Mouse (Mus musculus) midbrain, embryonic 11.5 days (tissue): Measurements from ENCODE around the gene D930007J09Rik. TPM values are rescaled to one million over a fixed set of nuclear protein-coding genes. Genes with fewer than 3 reads are reported as not detected.

Source experiments
- ATAC-seq: fragments of 200-750 bp; cut with Nextera tagmentation; 2 replicates; pipeline ENCODE4 v1.8.0; 2017; ENCODE audit warnings: moderate TSS enrichment, moderate library complexity; ENCODE audit not compliant: low FRiP score
- DNase-seq: peaks from one replicate; pipeline ENCODE4 v3.0.0; 2015; ENCODE audit warnings: low spot score; ENCODE audit errors: missing footprints
- H3K27ac ChIP-seq: fragments of 300-500 bp; sonication (generic); 2 replicates; pipeline ENCODE4 v1.5.1; 2014; ENCODE audit warnings: low read depth, low read length
- H3K27me3 ChIP-seq: fragments of 300-500 bp; sonication (generic); 2 replicates; pipeline ENCODE4 v1.6.1; 2014; ENCODE audit warnings: mild to moderate bottlenecking, low read length, moderate library complexity, mixed read lengths; ENCODE audit not compliant: control insufficient read depth, insufficient read depth
- H3K36me3 ChIP-seq: fragments of 300-500 bp; sonication (generic); 2 replicates; pipeline ENCODE4 v1.6.1; 2014; ENCODE audit warnings: mild to moderate bottlenecking, low read length, moderate library complexity, mixed read lengths; ENCODE audit not compliant: control insufficient read depth, insufficient read depth
- H3K4me1 ChIP-seq: fragments of 300-500 bp; sonication (generic); 2 replicates; pipeline ENCODE4 v1.6.1; 2014; ENCODE audit warnings: low read length; ENCODE audit not compliant: control insufficient read depth, insufficient read depth
- H3K4me2 ChIP-seq: fragments of 300-500 bp; sonication (generic); 2 replicates; pipeline ENCODE4 v1.6.1; 2014; ENCODE audit warnings: mild to moderate bottlenecking, moderate library complexity
- H3K4me3 ChIP-seq: fragments of 300-500 bp; sonication (generic); 2 replicates; pipeline ENCODE4 v1.5.1; 2014; ENCODE audit warnings: low read depth, low read length
- H3K9ac ChIP-seq: fragments of 300-500 bp; sonication (generic); 2 replicates; pipeline ENCODE4 v1.6.1; 2014; ENCODE audit warnings: low read length
- H3K9me3 ChIP-seq: fragments of 300-500 bp; sonication (generic); 2 replicates; pipeline ENCODE4 v1.6.1; 2016; ENCODE audit warnings: low read length; ENCODE audit not compliant: control insufficient read depth
- WGBS: fragments of 180-500 bp; shearing (Covaris S2); extraction: QIAGEN DNeasy Blood & Tissue Kit; methylation state at CpG from one replicate; pipeline ENCODE4 v1.1.7; 2014; 5-methylcytosine and 5-hydroxymethylcytosine counted together
- polyA plus RNA-seq: library from polyadenylated mRNA; unstranded; fragments of >200 nt; fragmentation: Nextera tagmentation; extraction: Ambion mirVana; gene quantifications from 2 replicates; pipeline ENCODE4 v1.2.1, GENCODE M21; 2014

Gene D930007J09Rik
- polyA plus RNA-seq, 1 experiment from 2014 or later = not detected

- H3K4me2 ChIP-seq = no peak overlapping the region
Measured at GRCm38 (mm10) chr13:32824377-32825330, 22.0 kb upstream of the D930007J09Rik start.

GRCm38 (mm10) chr13:32823126-32823525 is 20.5 kb upstream of the D930007J09Rik start:
- 89% methylated on average over 6 of the region's 6 CpGs for WGBS
- DNase-seq = no peak
- H3K4me1 ChIP-seq = no peaks in the 10 kb centered on the region
- no peak overlapping the region for H3K9ac ChIP-seq
- no peak overlapping the region for H3K4me3 ChIP-seq
- no peak overlapping the region for H3K27ac ChIP-seq
- no peak overlapping the region for H3K4me2 ChIP-seq
- ATAC-seq = no peak
- H3K9me3 ChIP-seq = no peaks in the 10 kb centered on the region
- peaks cover 5% of the 10 kb centered on the region; the same call in 1 of the 2 replicates for H3K36me3 ChIP-seq
- H3K27me3 ChIP-seq = no peaks in the 10 kb centered on the region

More at GRCm38 (mm10) chr13:32824377-32825330, 22.0 kb upstream of the D930007J09Rik start:
- Histone ChIP-seq H3K9ac (no peak overlapping the region), H3K27me3 (no peaks in the 10 kb centered on the region), H3K27ac (no peak overlapping the region), H3K4me3 (no peak overlapping the region), H3K36me3 (peaks cover 4% of the 10 kb centered on the region; the same call in 1 of the 2 replicates), H3K4me1 (no peaks in the 10 kb centered on the region), H3K9me3 (no peaks in the 10 kb centered on the region)
- ATAC-seq = no peak
- DNase-seq = no peak
- WGBS = 85% methylated on average over 6 of the region's 6 CpGs

- H3K36me3 ChIP-seq = peaks cover 7% of the 10 kb centered on the region; the same call in 1 of the 2 replicates
- H3K4me3 ChIP-seq = no peak overlapping the region
- ATAC-seq (no peak), DNase-seq (no peak)
- H3K27ac ChIP-seq = no peak overlapping the region
- H3K27me3 ChIP-seq = no peaks in the 10 kb centered on the region
- no peak overlapping the region for H3K9ac ChIP-seq
- H3K9me3 ChIP-seq = no peaks in the 10 kb centered on the region
- no peak overlapping the region for H3K4me2 ChIP-seq
- no peaks in the 10 kb centered on the region for H3K4me1 ChIP-seq
- 92% methylated on average over 4 of the region's 4 CpGs for WGBS
Measured at GRCm38 (mm10) chr13:32821671-32822070, 19.0 kb upstream of the D930007J09Rik start.

GRCm38 (mm10) chr13:32819926-32820325 is 17.3 kb upstream of the D930007J09Rik start:
- no peaks in the 10 kb centered on the region for H3K4me1 ChIP-seq
- H3K4me3 ChIP-seq = no peak overlapping the region
- no peak for DNase-seq
- no peaks in the 10 kb centered on the region for H3K27me3 ChIP-seq
- no peak overlapping the region for H3K27ac ChIP-seq
- no peaks in the 10 kb centered on the region for H3K9me3 ChIP-seq
- ATAC-seq = no peak
- peaks cover 7% of the 10 kb centered on the region; the same call in 1 of the 2 replicates for H3K36me3 ChIP-seq
- H3K9ac ChIP-seq = no peak overlapping the region
- WGBS = 92% methylated on average over 5 of the region's 5 CpGs
- H3K4me2 ChIP-seq = no peak overlapping the region

- DNase-seq (no peak), ATAC-seq (no peak)
- no peak overlapping the region for H3K4me2 ChIP-seq
- peaks cover 9% of the 10 kb centered on the region for H3K36me3 ChIP-seq
- H3K9ac ChIP-seq = no peak overlapping the region
- no peak overlapping the region for H3K4me3 ChIP-seq
- WGBS = 95% methylated on average over 3 of the region's 3 CpGs
- H3K4me1 ChIP-seq = no peaks in the 10 kb centered on the region
- H3K27me3 ChIP-seq = no peaks in the 10 kb centered on the region
- H3K27ac ChIP-seq = no peak overlapping the region
- H3K9me3 ChIP-seq = no peaks in the 10 kb centered on the region
Measured at GRCm38 (mm10) chr13:32819241-32819640, 16.6 kb upstream of the D930007J09Rik start.

GRCm38 (mm10) chr13:32807624-32808023 is 5.0 kb upstream of the D930007J09Rik start:
- 28% methylated on average over 3 of the region's 3 CpGs for WGBS
- Histone ChIP-seq H3K9ac (no peak overlapping the region), H3K27ac (no peak overlapping the region), H3K27me3 (no peaks in the 10 kb centered on the region), H3K36me3 (peaks cover 2% of the 10 kb centered on the region; the same call in 1 of the 2 replicates), H3K9me3 (no peaks in the 10 kb centered on the region), H3K4me1 (peaks cover 20% of the 10 kb centered on the region), H3K4me3 (no peak overlapping the region), H3K4me2 (no peak overlapping the region)
- no peak for DNase-seq
- ATAC-seq = no peak

- Histone ChIP-seq H3K9me3 (no peaks in the 10 kb centered on the region), H3K27ac (no peak overlapping the region), H3K9ac (no peak overlapping the region), H3K4me3 (no peak overlapping the region), H3K4me1 (peaks cover 20% of the 10 kb centered on the region), H3K4me2 (no peak overlapping the region), H3K36me3 (peaks cover 2% of the 10 kb centered on the region; the same call in 1 of the 2 replicates), H3K27me3 (no peaks in the 10 kb centered on the region)
- DNase-seq (no peak), ATAC-seq (no peak)
- 77% methylated on average over 7 of the region's 7 CpGs for WGBS
Measured at GRCm38 (mm10) chr13:32806820-32807219, 4.2 kb upstream of the D930007J09Rik start.

- Histone ChIP-seq H3K36me3 (peaks cover 2% of the 10 kb centered on the region; the same call in 1 of the 2 replicates), H3K27ac (no peak overlapping the region), H3K27me3 (no peaks in the 10 kb centered on the region), H3K4me2 (peak overlapping the region; percentile 89), H3K9me3 (no peaks in the 10 kb centered on the region), H3K9ac (no peak overlapping the region; the same call in 1 of the 2 replicates), H3K4me1 (peaks cover 20% of the 10 kb centered on the region), H3K4me3 (peak overlapping the region; percentile 74)
- DNase-seq = no peak
- WGBS = 65% methylated on average over 4 of the region's 4 CpGs
- no peak for ATAC-seq
Measured at GRCm38 (mm10) chr13:32803701-32804345, 1.2 kb upstream of the D930007J09Rik start.
